Mouse (Mus musculus): ENCODE results near the gene Cend1.

The Cend1 gene

DNA sequence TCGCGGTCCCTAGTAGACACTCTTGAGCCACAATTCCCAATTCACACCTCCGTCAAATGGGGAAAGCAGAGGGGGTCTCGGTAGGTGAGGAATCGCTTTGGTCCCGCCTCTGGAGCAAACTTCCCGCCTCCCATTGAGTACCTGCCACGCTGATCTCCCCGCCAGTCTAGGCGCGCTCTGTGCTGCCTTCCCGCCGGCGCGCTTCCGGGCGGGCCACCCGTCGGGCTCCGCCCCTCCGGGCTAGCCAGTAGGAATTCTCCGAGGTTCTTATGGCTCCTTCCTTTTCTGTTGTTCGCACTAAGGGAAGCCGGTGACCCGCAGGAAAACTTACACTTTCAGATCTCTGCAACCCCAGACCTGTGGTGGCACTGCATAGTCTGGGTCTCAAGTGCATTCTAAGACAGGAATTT is 14.5 kb upstream of the Cend1 start, which contains the start of gene Pidd1:
Pidd1 (minus strand) TSS at position 198 of the 410 bp plus-strand sequence.
- DNase-seq (ENCODE audit: low read depth in 1 of 2, low spot score in 2 of 2), result no peak

DNA sequence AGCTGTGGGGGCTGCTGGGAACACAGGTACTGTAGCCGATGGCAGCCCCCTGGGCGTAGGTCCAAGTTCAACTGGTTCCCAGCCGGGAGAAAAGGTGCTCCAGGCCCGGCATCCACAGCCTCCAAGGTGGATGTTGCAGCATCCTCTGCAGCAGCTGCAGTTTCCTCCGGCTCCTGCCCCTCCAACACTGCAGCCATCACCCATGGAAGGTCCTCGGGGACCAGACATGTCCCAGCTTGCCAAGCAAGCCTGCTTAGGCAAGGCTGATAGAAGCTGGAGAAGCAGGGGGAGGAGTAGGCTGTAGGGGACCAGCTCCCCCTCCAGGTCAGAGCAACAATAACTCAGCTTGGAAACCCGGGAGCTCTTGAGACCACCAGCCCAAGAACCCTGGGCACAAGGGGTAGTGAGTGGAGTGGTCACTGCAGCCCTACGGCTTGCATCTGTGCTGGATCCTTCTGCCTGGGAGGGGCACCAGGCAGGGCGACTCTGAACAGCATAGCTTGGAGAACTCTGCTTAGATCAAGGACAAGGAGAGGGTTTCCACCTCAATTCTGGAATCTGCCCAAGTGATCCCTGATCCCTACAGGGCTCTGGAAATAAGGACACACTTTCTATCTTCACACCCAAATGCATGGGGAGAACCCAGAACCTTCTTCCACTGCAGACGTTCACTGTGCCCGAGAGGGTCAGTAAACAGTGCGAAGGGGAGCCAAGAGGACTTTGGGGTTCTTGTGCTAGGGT is 14.0 kb upstream of the Cend1 start:
- DNase-seq (ENCODE audit: low read depth in 1 of 2, low spot score in 2 of 2), result no peak

DNA sequence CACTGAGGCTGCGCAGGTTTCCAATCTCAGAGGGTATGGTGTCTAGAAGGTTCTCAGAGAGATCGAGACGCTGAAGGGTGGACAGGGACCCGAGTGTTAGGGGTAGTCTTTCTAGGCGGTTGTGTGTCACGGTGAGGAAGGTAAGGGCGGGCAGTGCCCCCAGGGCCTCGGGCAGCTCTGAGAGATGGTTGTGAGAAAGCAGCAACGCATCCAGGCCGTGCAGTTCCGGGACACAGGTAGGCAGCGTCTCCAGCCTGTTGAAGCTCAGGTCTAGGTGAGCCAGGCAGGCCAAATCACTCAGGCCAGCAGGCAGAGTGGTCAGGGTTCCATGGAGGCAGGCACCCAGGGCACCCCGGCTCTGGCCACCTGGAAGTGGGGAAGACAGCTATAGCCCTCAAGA is 12.9 kb upstream of the Cend1 start:
- DNase-seq (ENCODE audit: low read depth in 1 of 2, low spot score in 2 of 2), result no peak

GRCm38 (mm10) chr7:141441460-141441859 is 12.2 kb upstream of the Cend1 start:
- DNase-seq (ENCODE audit: low read depth in 1 of 2, low spot score in 2 of 2), result no peak

- no peak for DNase-seq (ENCODE audit: low read depth in 1 of 2, low spot score in 2 of 2)
These were observed 11.3 kb upstream of the Cend1 start for GRCm38 (mm10) chr7:141440613-141441012.

- DNase-seq (ENCODE audit: low read depth in 1 of 2, low spot score in 2 of 2), result no peak
These were observed 10.5 kb upstream of the Cend1 start for GRCm38 (mm10) chr7:141439811-141440210.

DNA sequence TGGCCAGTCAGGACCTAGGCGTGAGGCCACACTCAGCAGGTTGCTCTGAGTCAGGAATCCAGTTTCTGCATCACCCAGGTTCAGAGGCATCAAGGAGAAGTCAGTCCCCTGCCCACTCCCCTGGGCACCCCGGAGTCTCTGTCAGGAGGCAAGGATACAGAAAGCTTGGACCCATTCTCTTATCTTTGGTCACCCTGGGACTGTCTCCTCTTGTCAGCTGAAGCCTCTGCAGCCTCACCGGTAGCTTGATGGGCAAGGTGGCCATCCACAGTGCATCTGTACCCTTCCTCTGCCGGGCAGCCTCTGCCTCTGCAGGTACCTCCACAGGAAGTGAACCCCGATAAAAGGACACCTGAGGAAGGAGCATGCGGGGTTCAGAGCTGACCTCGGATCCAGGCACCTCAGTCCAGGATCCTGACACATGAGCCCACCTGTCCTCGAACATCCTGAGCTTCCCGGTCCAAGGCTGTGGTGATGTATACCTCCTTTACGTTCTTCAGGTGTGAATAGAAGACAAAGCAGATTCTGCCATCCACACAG is 9.9 kb upstream of the Cend1 start:
- DNase-seq (ENCODE audit: low read depth in 1 of 2, low spot score in 2 of 2), result no peak

- DNase-seq (ENCODE audit: low read depth in 1 of 2, low spot score in 2 of 2), result no peak
These were observed 9.1 kb upstream of the Cend1 start for GRCm38 (mm10) chr7:141438201-141438968.

- DNase-seq (ENCODE audit: low read depth in 1 of 2, low spot score in 2 of 2), result peak in 1 of 2 experiments; percentile 61
These were observed 8.2 kb upstream of the Cend1 start, which contains the start of gene Slc25a22 for GRCm38 (mm10) chr7:141437178-141438120. TSS of gene Slc25a22 (minus strand) at chr7:141437892.

GRCm38 (mm10) chr7:141436523-141436892 is 7.2 kb upstream of the Cend1 start:
- DNase-seq (ENCODE audit: low read depth in 1 of 2, low spot score in 2 of 2), result no peak

DNA sequence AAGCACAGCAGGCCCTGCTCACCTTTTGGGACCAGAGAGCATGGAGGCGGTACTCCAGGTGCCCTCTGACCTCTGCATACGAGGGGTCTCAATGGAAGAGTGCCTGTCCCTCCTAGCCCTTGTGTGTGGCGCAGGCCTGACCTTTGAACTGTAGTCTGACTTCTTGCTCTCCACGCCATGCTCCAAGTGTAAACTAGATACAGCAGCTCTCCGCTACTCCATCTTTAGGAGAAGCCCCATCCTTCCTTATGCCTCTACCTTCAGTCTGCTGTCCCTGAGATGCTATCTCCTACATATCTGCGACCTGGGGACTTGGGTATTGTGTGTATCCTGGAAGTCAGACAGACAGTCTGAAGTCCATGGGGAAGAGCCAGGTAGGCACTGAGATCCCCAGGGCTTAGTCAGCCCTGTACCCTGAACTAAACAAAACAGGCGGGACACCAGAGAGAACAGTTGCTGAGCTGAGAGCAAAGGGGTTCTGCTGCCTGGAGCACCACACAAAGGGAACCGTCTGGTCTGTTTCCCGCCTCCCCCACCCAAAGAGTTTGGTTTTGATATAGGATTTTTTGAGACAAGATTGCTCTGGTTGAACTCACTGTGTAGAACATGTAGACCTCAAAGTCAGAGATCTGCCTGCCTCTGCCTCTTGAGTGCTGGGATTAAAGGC is 6.7 kb upstream of the Cend1 start:
- no peak for DNase-seq (ENCODE audit: low read depth in 1 of 2, low spot score in 2 of 2)

DNA sequence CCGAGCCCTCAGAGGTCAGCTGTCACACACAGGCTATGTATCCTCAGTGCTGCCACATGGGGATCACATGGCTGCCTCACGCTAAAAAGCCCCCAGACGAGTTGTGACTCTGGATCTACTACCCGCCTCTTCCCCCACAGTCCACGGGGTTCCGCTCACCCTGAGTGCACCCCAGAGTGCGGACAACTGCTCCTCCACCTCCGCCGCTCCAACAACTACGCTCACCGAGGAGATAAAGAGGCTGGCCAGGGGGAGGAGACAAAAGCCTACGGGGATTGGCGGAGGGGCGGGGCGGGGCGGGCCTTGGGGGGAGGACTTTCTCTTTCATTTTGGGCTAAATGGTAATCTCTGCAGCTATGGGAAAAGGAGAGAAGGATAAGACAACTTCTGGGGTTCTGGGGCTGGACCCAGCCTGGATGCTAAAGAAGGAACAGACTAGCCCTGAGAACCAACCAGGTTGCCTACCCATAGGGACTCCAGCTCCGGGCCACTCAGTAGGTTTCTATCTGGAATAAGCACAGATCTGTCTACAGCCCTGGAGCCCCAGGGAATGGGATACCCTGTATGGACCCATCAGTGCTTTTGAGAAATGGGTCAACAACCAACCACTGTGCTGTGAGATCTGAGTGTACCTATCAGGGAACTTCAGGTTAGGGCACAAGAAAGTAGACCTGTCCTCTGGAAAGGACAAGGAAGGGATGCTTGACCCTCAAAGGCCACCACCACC is 6.0 kb upstream of the Cend1 start:
- DNase-seq (ENCODE audit: low read depth in 1 of 2, low spot score in 2 of 2), result no peak

DNA sequence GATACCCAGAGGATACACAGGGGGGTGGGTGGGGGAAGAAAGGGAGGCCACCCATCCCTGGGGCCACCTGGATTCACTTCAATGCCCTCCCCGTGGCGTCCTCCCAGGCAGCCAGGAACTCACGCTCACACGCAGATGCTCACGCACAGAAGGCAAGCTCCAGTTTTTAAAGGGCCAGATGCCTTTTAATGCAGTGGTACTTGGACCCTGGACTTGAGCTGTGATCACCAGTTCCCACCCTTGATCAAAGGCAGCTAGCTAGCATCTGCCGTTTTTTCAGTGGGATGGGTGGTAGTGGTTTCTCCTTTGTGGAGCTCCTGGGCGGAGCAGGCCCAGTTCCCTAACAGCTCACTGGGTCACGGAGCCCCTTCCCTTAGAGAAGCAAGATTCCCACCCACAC is 5.2 kb upstream of the Cend1 start:
- no peak for DNase-seq (ENCODE audit: low read depth in 1 of 2, low spot score in 2 of 2)

GRCm38 (mm10) chr7:141433517-141434400 is 4.5 kb upstream of the Cend1 start:
- no peak for DNase-seq (ENCODE audit: low read depth in 1 of 2, low spot score in 2 of 2)

- DNase-seq (ENCODE audit: low read depth in 1 of 2, low spot score in 2 of 2), result no peak
These were observed 3.6 kb upstream of the Cend1 start for GRCm38 (mm10) chr7:141432741-141433516.

DNA sequence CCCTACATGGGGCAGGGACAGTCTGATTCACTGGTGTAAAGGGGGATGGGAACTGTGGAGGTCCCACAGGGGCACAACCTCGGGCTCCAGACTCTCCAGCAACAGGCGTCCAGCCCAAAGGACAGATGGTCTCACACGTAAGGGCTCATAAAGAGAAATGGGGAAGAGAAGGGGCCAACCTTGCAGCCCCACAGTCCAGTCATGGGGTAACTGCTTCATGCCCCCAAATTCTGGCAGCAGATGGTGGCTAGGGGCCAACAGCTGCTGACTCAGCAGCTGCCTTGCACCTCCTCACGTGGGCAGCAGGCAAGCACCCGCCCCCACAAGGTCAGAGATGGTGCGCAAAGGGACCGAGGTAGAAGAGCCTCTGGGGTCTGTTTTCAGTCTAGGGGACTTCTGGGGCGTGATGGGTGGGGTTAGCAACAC is 2.9 kb upstream of the Cend1 start:
- DNase-seq (ENCODE audit: low read depth in 1 of 2, low spot score in 2 of 2), result no peak

- no peak for DNase-seq (ENCODE audit: low read depth in 1 of 2, low spot score in 2 of 2)
These were observed 2.3 kb upstream of the Cend1 start for GRCm38 (mm10) chr7:141431434-141432185.

Data from monocyte, adult 2 months (primary cell).